Mouse (Mus musculus) megakaryocyte, embryonic 14.5 days (primary cell): ENCODE measurements around the gene Banp.

ENCODE experiments used
- FLI1 ChIP-seq: IDR thresholded peaks from 2 replicates; pipeline ENCODE4 v1.6.1; 2012; ENCODE audit warnings: low read length, inconsistent platforms, mixed read lengths
- GATA1 ChIP-seq: IDR thresholded peaks from 3 replicates; pipeline ENCODE4 v1.6.1; 2012; ENCODE audit warnings: mixed read lengths, low read length, inconsistent platforms, borderline replicate concordance

DNA sequence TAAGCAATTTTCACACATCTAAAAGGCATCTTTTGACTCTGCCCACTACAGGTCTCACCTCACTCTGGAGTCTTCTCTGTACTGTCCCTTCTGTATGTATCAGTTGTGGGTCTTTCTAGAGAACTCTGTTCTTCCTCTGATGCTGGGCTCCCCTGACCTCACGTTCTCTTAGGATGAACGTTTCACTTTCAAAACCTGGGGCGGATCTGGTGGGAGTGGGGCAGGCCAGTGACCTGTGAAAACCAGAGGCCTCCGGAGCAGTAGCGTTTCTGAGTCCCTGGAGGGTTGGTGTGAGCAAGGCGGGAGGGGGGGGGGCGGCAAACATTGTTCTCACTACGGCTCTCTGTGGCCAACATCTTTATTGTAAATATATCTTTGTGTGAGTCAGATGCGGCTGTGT, 109.0 kb downstream of the Banp start:
- TF ChIP-seq GATA1 (no peak), FLI1 (no peak)
